ENCODE assay signal across 21 mouse cellular contexts in genomic region chr12:77224121-77224520, GRCm38 (mm10). TPM values are rescaled to one million over a fixed set of nuclear protein-coding genes. Genes with fewer than 3 reads are reported as not detected.
DNase-seq lines count a peak whose midpoint lies in the region; ATAC-seq and TF ChIP-seq lines count a peak whose summit lies in the region.
"Had no signal": no experiment of that assay in that cellular context is flagged by ENCODE, and none has a peak within 500 bp of the region (broad histone marks: within the 10 kb centered on the region; RNA-seq: fewer than 3 reads in every experiment).

No protein-coding gene starts in this region.

- no peaks in the 10 kb centered on the region for H3K36me3 ChIP-seq in midbrain, embryonic 15.5 days (replicated peaks)
- no peaks in the 10 kb centered on the region for H3K36me3 ChIP-seq in midbrain, embryonic 11.5 days (ENCODE audit: control insufficient read depth, insufficient read depth, low read length)
- H3K36me3 ChIP-seq: forebrain, embryonic 15.5 days; hindbrain, embryonic 15.5 days; intestine, embryonic 15.5 days; limb, embryonic 15.5 days had no signal

- peak overlapping the region; percentile 3; the same call in 1 of the 2 replicates for H3K27ac ChIP-seq in midbrain, embryonic 15.5 days
- H3K27ac ChIP-seq in midbrain, embryonic 11.5 days (ENCODE audit: low read depth, low read length): no peak overlapping the region
- H3K27ac ChIP-seq in embryonic fibroblast, embryonic 13.5 days (ENCODE audit: insufficient read depth, low read length): peak overlapping the region; percentile 86
- H3K27ac ChIP-seq: forebrain, embryonic 15.5 days; hindbrain, embryonic 15.5 days; intestine, embryonic 15.5 days; limb, embryonic 15.5 days had no signal

- no peak for DNase-seq in frontal cortex, postnatal 25 days (ENCODE audit: low spot score in 2 of 2)
- DNase-seq in midbrain, embryonic 11.5 days (ENCODE audit: low spot score, missing footprints): no peak
- peak; percentile 13 for DNase-seq in right cerebral cortex, postnatal 25 days
- no peak for DNase-seq in heart, adult 8-10 months (ENCODE audit: low spot score)
- no peak for DNase-seq in adrenal gland, postnatal 10 days
- DNase-seq: gastrocnemius, postnatal 10 days; heart, postnatal 36 days; kidney, adult 9 months; kidney, postnatal 36 days; layer of hippocampus, adult 9-11 months; thymus, adult 18-20 months; thymus, postnatal 4 days had no signal

- no peak overlapping the region for H3K4me3 ChIP-seq in midbrain, embryonic 15.5 days
- no peak overlapping the region for H3K4me3 ChIP-seq in midbrain, embryonic 11.5 days (ENCODE audit: low read depth, low read length)
- H3K4me3 ChIP-seq in embryonic fibroblast, embryonic 13.5 days (ENCODE audit: insufficient read depth, low read length): no peak overlapping the region
- H3K4me3 ChIP-seq: erythroblast, embryonic 14.5 days; forebrain, embryonic 15.5 days; hindbrain, embryonic 15.5 days; intestine, embryonic 15.5 days; limb, embryonic 15.5 days had no signal

- 66% methylated on average over 4 of the region's 4 CpGs for WGBS in midbrain, embryonic 15.5 days
- 92% methylated on average over 4 of the region's 4 CpGs for WGBS in midbrain, embryonic 11.5 days

- H3K4me1 ChIP-seq in midbrain, embryonic 15.5 days: no peaks in the 10 kb centered on the region
- no peaks in the 10 kb centered on the region for H3K4me1 ChIP-seq in midbrain, embryonic 11.5 days (ENCODE audit: control insufficient read depth, insufficient read depth, low read length)
- peaks cover 6% of the 10 kb centered on the region for H3K4me1 ChIP-seq in embryonic fibroblast, embryonic 13.5 days (ENCODE audit: control insufficient read depth, insufficient read depth, low read length)
- H3K4me1 ChIP-seq: forebrain, embryonic 15.5 days; hindbrain, embryonic 15.5 days; intestine, embryonic 15.5 days; limb, embryonic 15.5 days had no signal

- no peaks in the 10 kb centered on the region for H3K9me3 ChIP-seq in midbrain, embryonic 15.5 days
- H3K9me3 ChIP-seq in midbrain, embryonic 11.5 days (ENCODE audit: control insufficient read depth, low read length): no peaks in the 10 kb centered on the region
- H3K9me3 ChIP-seq: forebrain, embryonic 15.5 days; hindbrain, embryonic 15.5 days; intestine, embryonic 15.5 days; limb, embryonic 15.5 days had no signal

- H3K9ac ChIP-seq in midbrain, embryonic 15.5 days: no peak overlapping the region
- no peak overlapping the region for H3K9ac ChIP-seq in midbrain, embryonic 11.5 days (ENCODE audit: low read length)
- H3K9ac ChIP-seq: forebrain, embryonic 15.5 days; hindbrain, embryonic 15.5 days; intestine, embryonic 15.5 days; limb, embryonic 15.5 days had no signal

- H3K4me2 ChIP-seq in midbrain, embryonic 15.5 days: no peak overlapping the region
- H3K4me2 ChIP-seq in midbrain, embryonic 11.5 days: no peak overlapping the region
- H3K4me2 ChIP-seq: forebrain, embryonic 15.5 days; hindbrain, embryonic 15.5 days; intestine, embryonic 15.5 days; limb, embryonic 15.5 days had no signal

- H3K27me3 ChIP-seq in midbrain, embryonic 15.5 days (replicated peaks): no peaks in the 10 kb centered on the region
- H3K27me3 ChIP-seq in midbrain, embryonic 11.5 days (ENCODE audit: control insufficient read depth, insufficient read depth, low read length): no peaks in the 10 kb centered on the region
- H3K27me3 ChIP-seq: forebrain, embryonic 15.5 days; hindbrain, embryonic 15.5 days; intestine, embryonic 15.5 days; limb, embryonic 15.5 days had no signal

- ATAC-seq in frontal cortex, adult (ENCODE audit: low TSS enrichment): peak; percentile 96
- no peak for ATAC-seq in midbrain, embryonic 15.5 days (replicated peaks)
- ATAC-seq in midbrain, embryonic 11.5 days (ENCODE audit: low FRiP score): no peak
- ATAC-seq: CD4-positive, CD25-positive, alpha-beta regulatory T cell, adult 4 months; forebrain, embryonic 15.5 days; intestine, embryonic 15.5 days had no signal

- no peak for TF ChIP-seq POLR2A in embryonic fibroblast, embryonic 13.5 days (IDR thresholded peaks at IDR 0.05; ENCODE audit: low read depth, low read length)

- no peak for TF ChIP-seq CTCF in embryonic fibroblast, embryonic 13.5 days (IDR thresholded peaks at IDR 0.05; ENCODE audit: borderline replicate concordance, insufficient read depth, low read length)

RNA-seq across cellular contexts. Expression of gene Fut8, which starts 13.8 kb away (rescaled TPM):
- 64.8 and 66.9 TPM in 2 replicates for polyA plus RNA-seq in midbrain, embryonic 15.5 days (2015; fragmentation: Nextera tagmentation; extraction: Ambion mirVana)
- polyA plus RNA-seq in midbrain, embryonic 11.5 days (2014; fragmentation: Nextera tagmentation; extraction: Ambion mirVana): 34.7 and 35.7 TPM in 2 replicates
- polyA plus RNA-seq in embryonic fibroblast, embryonic 13.5 days (2011; ENCODE audit: insufficient read length, low read depth, missing spikeins): 36.1 and 38.2 TPM in 2 replicates
- total RNA-seq in heart, adult 8-10 months (2022): 10 to 100 TPM; 14.3 to 16.8 (median 15.6) TPM
- total RNA-seq in adrenal gland, postnatal 10 days (2021): 10 to 100 TPM; 44.1 to 50.4 TPM
